Mouse (Mus musculus) lung, postnatal 0 days (tissue): ENCODE results near the gene Itpka.
A peak's percentile ranks its signal among the peaks of the same experiment; 100 is the strongest.

Experiments used
- CTCF ChIP-seq: IDR thresholded peaks from 2 replicates; pipeline ENCODE4 v1.5.1; 2016; ENCODE audit warnings: antibody characterized with exemption, mild to moderate bottlenecking
- EP300 ChIP-seq: IDR thresholded peaks from 2 replicates; pipeline ENCODE4 v1.6.1; 2016; ENCODE audit warnings: antibody characterized with exemption, mild to moderate bottlenecking, control low read depth

DNA sequence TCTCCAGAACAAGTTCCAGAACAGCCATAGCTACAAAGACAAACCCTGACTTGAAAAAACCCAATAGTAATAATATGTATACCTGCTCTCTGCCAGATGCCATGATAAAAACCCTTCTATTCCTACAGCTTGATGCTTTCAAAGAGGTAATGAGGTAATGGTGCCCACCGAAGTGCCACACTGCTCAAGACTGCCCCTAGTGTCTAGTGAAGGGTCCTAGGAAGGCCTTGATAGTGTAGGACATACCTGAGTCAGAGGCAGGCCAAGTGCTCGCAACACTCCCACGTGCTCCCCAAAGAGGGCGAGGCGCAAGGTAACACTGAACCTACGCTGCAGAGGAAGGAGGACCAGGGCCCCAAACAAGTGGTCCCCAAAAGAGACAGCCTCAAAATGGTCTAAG is 25.1 kb downstream of the Itpka start:
- peak; percentile 51 for TF ChIP-seq CTCF
- TF ChIP-seq EP300 = no peak
